Comparison of ENCODE assay signal across 11 mouse cellular contexts in the genomic region with DNA sequence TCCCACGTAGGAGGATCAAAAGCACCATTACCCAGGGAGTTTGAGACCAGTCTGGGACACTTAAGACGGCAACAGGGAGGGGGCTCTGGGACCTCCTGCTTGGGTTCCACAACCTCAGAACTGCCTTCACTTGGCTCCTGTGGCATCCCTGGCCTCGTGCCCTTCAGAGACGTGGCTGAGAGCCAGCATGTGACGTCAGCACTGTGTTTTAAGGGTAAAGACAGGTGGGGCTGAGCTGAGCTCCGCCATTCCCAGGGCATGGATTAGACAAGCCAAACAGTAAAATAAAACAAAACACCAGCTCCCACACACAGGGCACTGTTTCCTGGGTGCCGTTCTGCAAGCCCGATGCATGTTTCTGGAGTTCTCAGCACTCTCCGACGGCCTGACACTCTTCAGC. TPM values are rescaled to one million over a fixed set of nuclear protein-coding genes. Genes with fewer than 3 reads are reported as not detected.
DNase-seq lines count a peak whose midpoint lies in the region.
"Had no signal": no experiment of that assay in that cellular context is flagged by ENCODE, and none has a peak within 500 bp of the region (broad histone marks: within the 10 kb centered on the region; RNA-seq: fewer than 3 reads in every experiment).

No protein-coding gene starts in this region.

- peak; percentile 30 to 58 for DNase-seq in cerebellum, postnatal 25 days
- DNase-seq in cerebellum, adult 9-10 months = no peak
- DNase-seq in kidney, adult 18-20 months = peak; percentile 37
- no peak for DNase-seq in kidney, postnatal 14 days
- peak; percentile 55 for DNase-seq in adrenal gland, postnatal 14 days
- DNase-seq in lung, postnatal 10 days = peak; percentile 44
- DNase-seq in urinary bladder, postnatal 14 days (ENCODE audit: low spot score) = no peak
- DNase-seq in left cerebral cortex, adult 9 months (ENCODE audit: low spot score in 2 of 2) = no peak
- DNase-seq: B cell, adult 2 months; gastrocnemius, postnatal 14 days; layer of hippocampus, adult 9-11 months had no signal

RNA-seq across cellular contexts. Expression of a gene that starts 47.5 kb away (rescaled TPM):
- total RNA-seq in adrenal gland, postnatal 14 days (2021) = 62.3 and 63.7 TPM in 2 replicates

Comparison
In these comparisons a context has a peak if more than half of its experiments do, and no peak if none do; other contexts are left out.
1. DNase-seq: peak in cerebellum, postnatal 25 days (2 of 2), kidney, adult 18-20 months (single experiment), adrenal gland, postnatal 14 days (single experiment) and lung, postnatal 10 days (single experiment); none in cerebellum, adult 9-10 months (single experiment), kidney, postnatal 14 days (single experiment), urinary bladder, postnatal 14 days (single experiment) and left cerebral cortex, adult 9 months (0 of 2).